Mouse (Mus musculus): Measurements from ENCODE around the gene Exo5. TPM values are rescaled to one million over a fixed set of nuclear protein-coding genes. Genes with fewer than 3 reads are reported as not detected.

The Exo5 gene
- total and polyA plus RNA-seq, 2 experiments from 2014 or later: 15.6 to 18.7 TPM

- H3K9ac ChIP-seq: peak overlapping the region; percentile 71
- ATAC-seq (no peak), DNase-seq (peak; percentile 17)
- peak overlapping the region; percentile 88 for H3K4me2 ChIP-seq (ENCODE audit: low read depth)
- H3K36me3 ChIP-seq (ENCODE audit: insufficient read depth): no peaks in the 10 kb centered on the region
- peak overlapping the region; percentile 77 for H3K4me3 ChIP-seq (ENCODE audit: low read depth, low read length)
- 37% methylated on average over 6 of the region's 6 CpGs for WGBS
- TF ChIP-seq CTCF (IDR thresholded peaks at IDR 0.05; ENCODE audit: low read depth): no peak
- H3K27me3 ChIP-seq (ENCODE audit: insufficient read depth, low read length): no peaks in the 10 kb centered on the region
- H3K27ac ChIP-seq (ENCODE audit: low read depth, low read length): peak overlapping the region; percentile 83; the same call in 1 of the 2 replicates
- no peaks in the 10 kb centered on the region for H3K9me3 ChIP-seq (ENCODE audit: low read length)
- no peaks in the 10 kb centered on the region for H3K4me1 ChIP-seq (ENCODE audit: insufficient read depth)
These were observed 27.3 kb upstream of the Exo5 start for GRCm38 (mm10) chr4:120952163-120952562.

GRCm38 (mm10) chr4:120951428-120951973 is 26.7 kb upstream of the Exo5 start, which contains the start of gene Zfp69:
Zfp69 (minus strand) TSS chr4:120951699.
- DNase-seq (peak; percentile 90), ATAC-seq (peak; percentile 99)
- Histone ChIP-seq H3K27ac (ENCODE audit: low read depth, low read length) (peak within 1 kb of the TSS; percentile 83), H3K4me1 (ENCODE audit: insufficient read depth) (no peaks in the 10 kb centered on the region), H3K36me3 (ENCODE audit: insufficient read depth) (no peaks in the 10 kb centered on the region), H3K27me3 (ENCODE audit: insufficient read depth, low read length) (no peaks in the 10 kb centered on the region), H3K9me3 (ENCODE audit: low read length) (no peaks in the 10 kb centered on the region), H3K4me3 (ENCODE audit: low read depth, low read length) (peak within 1 kb of the TSS; percentile 77), H3K4me2 (ENCODE audit: low read depth) (peak within 1 kb of the TSS; percentile 88), H3K9ac (peak within 1 kb of the TSS; percentile 71)
- no peak for TF ChIP-seq CTCF (IDR thresholded peaks at IDR 0.05; ENCODE audit: low read depth)
- under 1% methylated on average over 60 of the region's 60 CpGs for WGBS

DNA sequence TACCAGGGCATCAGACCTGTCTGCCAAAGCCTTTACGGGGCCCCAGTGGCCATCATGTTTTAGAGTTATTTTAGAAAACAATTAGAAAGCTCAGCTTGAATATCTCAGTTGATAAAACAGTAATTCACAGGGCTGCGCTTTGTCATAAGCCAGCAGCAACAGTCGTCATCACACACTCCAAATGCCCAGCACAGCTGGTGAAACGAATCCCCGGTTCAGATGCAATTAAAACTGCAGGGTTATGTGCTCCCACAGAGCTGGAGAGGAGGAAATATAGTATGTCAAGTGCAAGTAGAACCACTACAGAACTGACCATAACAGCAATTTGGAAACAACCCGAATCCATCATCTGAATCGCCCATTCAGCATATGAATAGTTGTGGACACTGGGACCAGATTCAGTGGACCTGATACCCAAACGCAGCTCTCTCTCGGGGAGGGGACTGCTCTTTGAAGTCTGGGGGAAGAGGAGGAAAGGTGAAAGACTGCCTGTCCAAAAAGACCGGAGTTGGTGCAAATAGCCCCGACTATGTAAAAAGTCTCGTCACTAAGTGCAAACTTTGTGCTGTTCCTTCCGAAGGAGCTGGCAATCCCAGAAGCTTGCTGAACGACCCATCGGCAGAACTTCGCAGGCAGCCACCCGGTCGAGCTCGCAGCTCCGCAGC is 26.1 kb upstream of the Exo5 start:
- peak overlapping the region; percentile 71 for H3K9ac ChIP-seq
- TF ChIP-seq CTCF (IDR thresholded peaks at IDR 0.05; ENCODE audit: low read depth): no peak
- no peaks in the 10 kb centered on the region for H3K36me3 ChIP-seq (ENCODE audit: insufficient read depth)
- ATAC-seq (no peak), DNase-seq (no peak)
- 7% methylated on average over 20 of the region's 20 CpGs for WGBS
- no peaks in the 10 kb centered on the region for H3K27me3 ChIP-seq (ENCODE audit: insufficient read depth, low read length)
- peak overlapping the region; percentile 77 for H3K4me3 ChIP-seq (ENCODE audit: low read depth, low read length)
- peak overlapping the region; percentile 88 for H3K4me2 ChIP-seq (ENCODE audit: low read depth)
- peak overlapping the region; percentile 83 for H3K27ac ChIP-seq (ENCODE audit: low read depth, low read length)
- no peaks in the 10 kb centered on the region for H3K9me3 ChIP-seq (ENCODE audit: low read length)
- H3K4me1 ChIP-seq (ENCODE audit: insufficient read depth): no peaks in the 10 kb centered on the region

DNA sequence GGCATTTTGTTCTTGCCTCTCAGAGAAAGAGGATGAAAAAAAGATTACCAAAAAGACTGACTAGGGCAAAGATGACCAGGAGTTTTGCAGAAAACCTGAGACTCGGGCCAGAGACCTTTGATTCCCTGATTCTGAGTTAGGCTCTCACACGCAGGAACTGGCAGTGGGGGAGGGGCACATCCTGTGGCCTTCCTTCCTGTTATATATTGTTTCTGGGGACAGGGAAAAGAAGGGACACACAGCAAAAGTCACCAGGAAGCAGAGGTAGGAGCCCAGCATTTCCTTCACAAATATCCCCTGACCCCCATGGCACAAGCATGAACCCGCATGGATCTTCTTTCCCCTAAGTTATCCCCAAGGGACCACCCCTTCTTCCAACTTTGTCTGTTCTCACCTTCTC is 24.1 kb upstream of the Exo5 start:
- H3K9me3 ChIP-seq (ENCODE audit: low read length): no peaks in the 10 kb centered on the region
- H3K36me3 ChIP-seq (ENCODE audit: insufficient read depth): no peaks in the 10 kb centered on the region
- no peak for TF ChIP-seq CTCF (IDR thresholded peaks at IDR 0.05; ENCODE audit: low read depth)
- H3K4me2 ChIP-seq (ENCODE audit: low read depth): no peak overlapping the region
- ATAC-seq (no peak), DNase-seq (no peak)
- H3K4me1 ChIP-seq (ENCODE audit: insufficient read depth): no peaks in the 10 kb centered on the region
- no peaks in the 10 kb centered on the region for H3K27me3 ChIP-seq (ENCODE audit: insufficient read depth, low read length)
- H3K27ac ChIP-seq (ENCODE audit: low read depth, low read length): no peak overlapping the region
- WGBS: 85% methylated on average over 3 of the region's 3 CpGs
- H3K9ac ChIP-seq: no peak overlapping the region
- no peak overlapping the region for H3K4me3 ChIP-seq (ENCODE audit: low read depth, low read length)

GRCm38 (mm10) chr4:120935006-120935405 is 10.2 kb upstream of the Exo5 start:
- H3K27ac ChIP-seq (ENCODE audit: low read depth, low read length): no peak overlapping the region
- ATAC-seq (no peak), DNase-seq (no peak)
- H3K9me3 ChIP-seq (ENCODE audit: low read length): no peaks in the 10 kb centered on the region
- no peak overlapping the region for H3K9ac ChIP-seq
- no peak for TF ChIP-seq CTCF (IDR thresholded peaks at IDR 0.05; ENCODE audit: low read depth)
- no peak overlapping the region for H3K4me3 ChIP-seq (ENCODE audit: low read depth, low read length)
- H3K27me3 ChIP-seq (ENCODE audit: insufficient read depth, low read length): no peaks in the 10 kb centered on the region
- no peaks in the 10 kb centered on the region for H3K4me1 ChIP-seq (ENCODE audit: insufficient read depth)
- H3K36me3 ChIP-seq (ENCODE audit: insufficient read depth): no peaks in the 10 kb centered on the region
- H3K4me2 ChIP-seq (ENCODE audit: low read depth): no peak overlapping the region
- 96% methylated on average over 3 of the region's 3 CpGs for WGBS

- no peak overlapping the region for H3K27ac ChIP-seq (ENCODE audit: low read depth, low read length)
- H3K9me3 ChIP-seq (ENCODE audit: low read length): no peaks in the 10 kb centered on the region
- no peak for DNase-seq
- 94% methylated on average over 18 of the region's 18 CpGs for WGBS
- no peaks in the 10 kb centered on the region for H3K4me1 ChIP-seq (ENCODE audit: insufficient read depth)
- H3K9ac ChIP-seq: no peak overlapping the region
- H3K36me3 ChIP-seq (ENCODE audit: insufficient read depth): no peaks in the 10 kb centered on the region
- no peak for TF ChIP-seq CTCF (IDR thresholded peaks at IDR 0.05; ENCODE audit: low read depth)
- H3K4me3 ChIP-seq (ENCODE audit: low read depth, low read length): no peak overlapping the region
- ATAC-seq: no peak
- H3K27me3 ChIP-seq (ENCODE audit: insufficient read depth, low read length): no peaks in the 10 kb centered on the region
- no peak overlapping the region for H3K4me2 ChIP-seq (ENCODE audit: low read depth)
These were observed 5.9 kb upstream of the Exo5 start for GRCm38 (mm10) chr4:120930736-120931135.

GRCm38 (mm10) chr4:120928686-120929085 is 3.9 kb upstream of the Exo5 start:
- Histone ChIP-seq H3K36me3 (ENCODE audit: insufficient read depth) (no peaks in the 10 kb centered on the region), H3K9ac (no peak overlapping the region), H3K27ac (ENCODE audit: low read depth, low read length) (no peak overlapping the region), H3K9me3 (ENCODE audit: low read length) (no peaks in the 10 kb centered on the region), H3K4me2 (ENCODE audit: low read depth) (no peak overlapping the region), H3K27me3 (ENCODE audit: insufficient read depth, low read length) (no peaks in the 10 kb centered on the region), H3K4me1 (ENCODE audit: insufficient read depth) (no peaks in the 10 kb centered on the region), H3K4me3 (ENCODE audit: low read depth, low read length) (no peak overlapping the region)
- WGBS: 82% methylated on average over 3 of the region's 3 CpGs
- no peak for DNase-seq
- no peak for TF ChIP-seq CTCF (IDR thresholded peaks at IDR 0.05; ENCODE audit: low read depth)
- no peak for ATAC-seq

Data from forebrain, postnatal 0 days (tissue).